In the genomic region with DNA sequence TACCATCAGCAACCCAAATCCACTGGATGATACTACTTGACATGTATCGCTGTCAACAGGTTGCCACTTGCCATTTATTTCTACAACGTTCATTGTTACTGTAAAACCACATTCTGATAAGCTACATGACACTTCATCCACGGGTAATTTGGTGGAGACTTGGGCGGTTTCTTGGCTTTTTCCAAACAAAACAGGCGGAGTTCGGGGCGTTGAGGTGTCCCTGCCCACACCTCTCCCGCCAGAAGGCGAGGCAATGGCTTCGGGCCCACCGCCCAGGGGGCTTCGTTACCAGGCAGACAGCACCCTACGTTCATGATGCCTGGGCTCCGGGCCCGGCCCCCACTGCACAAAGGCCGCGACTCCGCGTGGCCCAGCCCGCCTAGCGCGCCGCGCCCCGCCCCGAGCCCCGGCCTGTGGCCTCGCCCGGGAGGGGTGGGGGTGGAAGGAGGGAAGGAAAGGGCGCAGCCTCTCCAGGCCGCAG, we compare ENCODE assay signal across 8 mouse cellular contexts. TPM values are rescaled to one million over a fixed set of nuclear protein-coding genes. Genes with fewer than 3 reads are reported as not detected.
DNase-seq lines count a peak whose midpoint lies in the region; ATAC-seq and TF ChIP-seq lines count a peak whose summit lies in the region.

No protein-coding gene starts in this region.

- H3K4me3 ChIP-seq in heart, embryonic 14.5 days (ENCODE audit: control insufficient read depth in 1 of 2, insufficient read depth in 1 of 2, low read depth in 1 of 2, low read length in 2 of 2): peak overlapping the region; percentile 76 to 84
- peak overlapping the region; percentile 87 for H3K4me3 ChIP-seq in C2C12 (ENCODE audit: insufficient read depth, poor library complexity, severe bottlenecking)
- H3K4me3 ChIP-seq in limb, embryonic 14.5 days (replicated peaks; ENCODE audit: low read length): peak overlapping the region; percentile 77
- H3K4me3 ChIP-seq in midbrain, embryonic 12.5 days: peak overlapping the region; percentile 82

- H3K9ac ChIP-seq in heart, embryonic 14.5 days (ENCODE audit: low read length): peak overlapping the region; percentile 93
- peak overlapping the region; percentile 97 for H3K9ac ChIP-seq in limb, embryonic 14.5 days (ENCODE audit: low read depth, low read length, severe bottlenecking)
- peak overlapping the region; percentile 91 for H3K9ac ChIP-seq in midbrain, embryonic 12.5 days (replicated peaks)

- peaks cover 53% of the 10 kb centered on the region for H3K79me2 ChIP-seq in C2C12 (ENCODE audit: control insufficient read depth, insufficient read depth)

- no peaks in the 10 kb centered on the region for H3K27me3 ChIP-seq in heart, embryonic 14.5 days (ENCODE audit: control insufficient read depth, insufficient read depth, low read length)
- no peaks in the 10 kb centered on the region for H3K27me3 ChIP-seq in C2C12 (ENCODE audit: control insufficient read depth, insufficient read depth, insufficient read length)
- no peaks in the 10 kb centered on the region for H3K27me3 ChIP-seq in limb, embryonic 14.5 days (ENCODE audit: control insufficient read depth, insufficient read depth, low read length)
- H3K27me3 ChIP-seq in midbrain, embryonic 12.5 days: no peaks in the 10 kb centered on the region

- H3K36me3 ChIP-seq in heart, embryonic 14.5 days (ENCODE audit: control insufficient read depth, insufficient read depth, low read length): peaks cover 24% of the 10 kb centered on the region
- peaks cover 31% of the 10 kb centered on the region for H3K36me3 ChIP-seq in C2C12 (ENCODE audit: control insufficient read depth, insufficient read depth)
- peaks cover 25% of the 10 kb centered on the region for H3K36me3 ChIP-seq in limb, embryonic 14.5 days (ENCODE audit: control insufficient read depth, insufficient read depth, low read length)
- H3K36me3 ChIP-seq in midbrain, embryonic 12.5 days: peaks cover 20% of the 10 kb centered on the region

- WGBS in heart, embryonic 14.5 days: under 1% methylated on average over 29 of the region's 31 CpGs
- WGBS in limb, embryonic 14.5 days: under 1% methylated on average over 15 of the region's 31 CpGs
- under 1% methylated on average over 30 of the region's 31 CpGs for WGBS in midbrain, embryonic 12.5 days

- peak overlapping the region; percentile 76 to 85 for H3K27ac ChIP-seq in heart, embryonic 14.5 days (replicated peaks in 1 of 2; ENCODE audit: control insufficient read depth in 1 of 2, insufficient read depth in 1 of 2, low read depth in 2 of 2, low read length in 2 of 2)
- peak overlapping the region; percentile 87 for H3K27ac ChIP-seq in limb, embryonic 14.5 days (replicated peaks; ENCODE audit: low read depth, low read length)
- peak overlapping the region; percentile 82 for H3K27ac ChIP-seq in midbrain, embryonic 12.5 days (replicated peaks)

- peak overlapping the region; percentile 87 for H3ac ChIP-seq in C2C12 (ENCODE audit: control insufficient read depth, insufficient read length, low read depth)

- TF ChIP-seq CTCF in C2C12 (IDR thresholded peaks at IDR 0.05; ENCODE audit: control insufficient read depth, insufficient read depth, insufficient read length): no peak

- no peaks in the 10 kb centered on the region for H3K9me3 ChIP-seq in heart, embryonic 14.5 days (ENCODE audit: control insufficient read depth, low read length)
- H3K9me3 ChIP-seq in limb, embryonic 14.5 days (ENCODE audit: control insufficient read depth, low read length): no peaks in the 10 kb centered on the region
- H3K9me3 ChIP-seq in midbrain, embryonic 12.5 days: no peaks in the 10 kb centered on the region

- H3K79me3 ChIP-seq in C2C12 (ENCODE audit: low read depth): peaks cover 46% of the 10 kb centered on the region

- peaks cover 2 to 27% of the 10 kb centered on the region in 2 experiments; a peak in 3 of 4 replicates for H3K4me1 ChIP-seq in heart, embryonic 14.5 days (ENCODE audit: control insufficient read depth in 2 of 2, insufficient read depth in 2 of 2, low read length in 2 of 2)
- H3K4me1 ChIP-seq in limb, embryonic 14.5 days (ENCODE audit: control insufficient read depth, insufficient read depth, low read length): peaks cover 16% of the 10 kb centered on the region; the same call in 1 of the 2 replicates
- peaks cover 31% of the 10 kb centered on the region for H3K4me1 ChIP-seq in midbrain, embryonic 12.5 days

- TF ChIP-seq POLR2A in limb, embryonic 14.5 days (IDR thresholded peaks at IDR 0.05; ENCODE audit: borderline replicate concordance, extremely low read depth, insufficient read depth, insufficient read length): peak; percentile 8; the same call in 1 of the 2 replicates

- H3K4me2 ChIP-seq in heart, embryonic 14.5 days (ENCODE audit: low read length): peak overlapping the region; percentile 91
- peak overlapping the region; percentile 66 for H3K4me2 ChIP-seq in limb, embryonic 14.5 days (replicated peaks; ENCODE audit: low read depth, low read length, severe bottlenecking)
- peak overlapping the region; percentile 96 for H3K4me2 ChIP-seq in midbrain, embryonic 12.5 days (replicated peaks)

- no peak for DNase-seq in heart, postnatal 36 days
- DNase-seq in adrenal gland, postnatal 25 days: peak; percentile 85
- peak; percentile 80 for DNase-seq in gastrocnemius, postnatal 14 days
- peak; percentile 44 for DNase-seq in limb, embryonic 14.5 days (ENCODE audit: low spot score)
- no peak for DNase-seq in cerebellum, adult 9-11 months

- peak; percentile 86 for ATAC-seq in heart, embryonic 14.5 days (ENCODE audit: insufficient number of reproducible peaks, insufficient read depth, low FRiP score, low read depth)
- ATAC-seq in limb, embryonic 14.5 days (ENCODE audit: low FRiP score, low read depth): peak; percentile 83
- peak; percentile 81 for ATAC-seq in midbrain, embryonic 12.5 days (ENCODE audit: low FRiP score, low read depth)

- intact Hi-C loops in heart, postnatal 36 days (cut with DNase I): loop anchor here (2.0 kb wide), 1 partner anchor 40 kb away; a partner anchor contains a TSS
- intact Hi-C loops in gastrocnemius, postnatal 14 days (cut with DNase I; ENCODE audit: low total_unique reads): loop anchor here (5.0 kb wide), 1 partner anchor 36 kb away; no protein-coding TSS in a partner anchor

TF ChIP-seq in C2C12, 6 proteins besides CTCF, POLR2A, EP300 and RAD21 (continues in another document):
- TF ChIP-seq MAX (IDR thresholded peaks at IDR 0.05) (no peak), CEBPB (IDR thresholded peaks at IDR 0.05; ENCODE audit: low read depth) (no peak), FOSL1 (IDR thresholded peaks at IDR 0.05; ENCODE audit: insufficient read depth, low read length, poor library complexity, severe bottlenecking) (no peak), MYOD1 (IDR thresholded peaks at IDR 0.05; ENCODE audit: control insufficient read depth, insufficient read length, low read depth) (no peak), MYOG (IDR thresholded peaks at IDR 0.05; ENCODE audit: control insufficient read depth, extremely low read depth, insufficient read length) (no peak)

RNA-seq across cellular contexts. Expression of a gene that starts 0.4 kb away (rescaled TPM):
- 20.9 and 22.0 TPM in 2 replicates for polyA plus RNA-seq in heart, embryonic 14.5 days (2014; fragmentation: Nextera tagmentation; extraction: Ambion mirVana)
- total RNA-seq in heart, postnatal 36 days (2021): 10 to 100 TPM; 12.7 to 14.6 TPM
- polyA plus RNA-seq in C2C12 (2012; fragmentation: generic; extraction: Trizol): 22.0 TPM
- 37.2 and 39.0 TPM in 2 replicates for total RNA-seq in adrenal gland, postnatal 25 days (2021)
- total RNA-seq in gastrocnemius, postnatal 14 days (2021): 10 to 100 TPM; 13.9 to 16.3 TPM
- 79.7 and 82.6 TPM in 2 replicates for polyA plus RNA-seq in limb, embryonic 14.5 days (2012; rRNA removed)
- polyA plus RNA-seq in limb, embryonic 14.5 days (2014; fragmentation: Nextera tagmentation; extraction: Ambion mirVana): 35.0 and 39.1 TPM in 2 replicates
- polyA plus RNA-seq in midbrain, embryonic 12.5 days (2016; fragmentation: Nextera tagmentation; extraction: Ambion mirVana): 40.2 and 42.2 TPM in 2 replicates

RNA-seq across cellular contexts. Expression of a gene that starts 30.5 kb away (rescaled TPM):
- polyA plus RNA-seq in heart, embryonic 14.5 days (2014; fragmentation: Nextera tagmentation; extraction: Ambion mirVana): 0.88 and 3.6 TPM in 2 replicates
- not detected for total RNA-seq in heart, postnatal 36 days (2021)
- polyA plus RNA-seq in C2C12 (2012; fragmentation: generic; extraction: Trizol): 0.46 TPM
- total RNA-seq in adrenal gland, postnatal 25 days (2021): not detected in 2 replicates
- total RNA-seq in gastrocnemius, postnatal 14 days (2021): not detected
- polyA plus RNA-seq in limb, embryonic 14.5 days (2012; rRNA removed): 0.53 TPM in 1 of 2 replicates, not detected in the other
- 3.4 TPM in 1 of 2 replicates, not detected in the other for polyA plus RNA-seq in limb, embryonic 14.5 days (2014; fragmentation: Nextera tagmentation; extraction: Ambion mirVana)
- 1.9 and 3.3 TPM in 2 replicates for polyA plus RNA-seq in midbrain, embryonic 12.5 days (2016; fragmentation: Nextera tagmentation; extraction: Ambion mirVana)

RNA-seq across cellular contexts. Expression of a gene that starts 40.1 kb away (rescaled TPM):
- polyA plus RNA-seq in heart, embryonic 14.5 days (2014; fragmentation: Nextera tagmentation; extraction: Ambion mirVana): 354 and 357 TPM in 2 replicates
- total RNA-seq in heart, postnatal 36 days (2021): 10 to 100 TPM; 34.5 to 42.1 TPM
- polyA plus RNA-seq in C2C12 (2012; fragmentation: generic; extraction: Trizol): 422 TPM
- 139 and 168 TPM in 2 replicates for total RNA-seq in adrenal gland, postnatal 25 days (2021)
- total RNA-seq in gastrocnemius, postnatal 14 days (2021): 10 to 100 TPM; 28.7 to 42.6 TPM
- 164 and 276 TPM in 2 replicates for polyA plus RNA-seq in limb, embryonic 14.5 days (2012; rRNA removed)
- 524 and 542 TPM in 2 replicates for polyA plus RNA-seq in limb, embryonic 14.5 days (2014; fragmentation: Nextera tagmentation; extraction: Ambion mirVana)
- 869 and 888 TPM in 2 replicates for polyA plus RNA-seq in midbrain, embryonic 12.5 days (2016; fragmentation: Nextera tagmentation; extraction: Ambion mirVana)

RNA-seq across cellular contexts. Expression of a gene that starts 40.1 kb away (rescaled TPM):
- polyA plus RNA-seq in heart, embryonic 14.5 days (2014; fragmentation: Nextera tagmentation; extraction: Ambion mirVana): 39.8 and 48.4 TPM in 2 replicates
- 10 to 100 TPM; 16.1 to 19.8 TPM for total RNA-seq in heart, postnatal 36 days (2021)
- 79.2 TPM for polyA plus RNA-seq in C2C12 (2012; fragmentation: generic; extraction: Trizol)
- 60.1 and 63.9 TPM in 2 replicates for total RNA-seq in adrenal gland, postnatal 25 days (2021)
- total RNA-seq in gastrocnemius, postnatal 14 days (2021): 10 to 100 TPM; 12.1 to 12.7 TPM
- 108 and 117 TPM in 2 replicates for polyA plus RNA-seq in limb, embryonic 14.5 days (2012; rRNA removed)
- polyA plus RNA-seq in limb, embryonic 14.5 days (2014; fragmentation: Nextera tagmentation; extraction: Ambion mirVana): 83.6 and 87.2 TPM in 2 replicates
- polyA plus RNA-seq in midbrain, embryonic 12.5 days (2016; fragmentation: Nextera tagmentation; extraction: Ambion mirVana): 112 and 120 TPM in 2 replicates

RNA-seq across cellular contexts. Expression of a gene that starts 53.7 kb away (rescaled TPM):
- 16.4 and 22.5 TPM in 2 replicates for polyA plus RNA-seq in heart, embryonic 14.5 days (2014; fragmentation: Nextera tagmentation; extraction: Ambion mirVana)
- total RNA-seq in heart, postnatal 36 days (2021): 10 to 100 TPM; 19.7 to 21.5 TPM
- polyA plus RNA-seq in C2C12 (2012; fragmentation: generic; extraction: Trizol): 37.4 TPM
- 21.5 and 26.8 TPM in 2 replicates for total RNA-seq in adrenal gland, postnatal 25 days (2021)
- 10 to 100 TPM; 20.3 to 21.7 TPM for total RNA-seq in gastrocnemius, postnatal 14 days (2021)
- polyA plus RNA-seq in limb, embryonic 14.5 days (2012; rRNA removed): 68.2 and 103 TPM in 2 replicates
- 23.1 and 25.3 TPM in 2 replicates for polyA plus RNA-seq in limb, embryonic 14.5 days (2014; fragmentation: Nextera tagmentation; extraction: Ambion mirVana)
- polyA plus RNA-seq in midbrain, embryonic 12.5 days (2016; fragmentation: Nextera tagmentation; extraction: Ambion mirVana): 15.0 and 16.6 TPM in 2 replicates

Comparison
In these comparisons a context has a peak if more than half of its experiments do, and no peak if none do; other contexts are left out.
1. DNase-seq: peak in adrenal gland, postnatal 25 days (single experiment), gastrocnemius, postnatal 14 days (single experiment) and limb, embryonic 14.5 days (single experiment); none in heart, postnatal 36 days (0 of 2) and cerebellum, adult 9-11 months (single experiment).
2. Peak in every context shown above with its lines, with median percentiles within 50 percentile points of each other: ATAC-seq, H3K27ac ChIP-seq, H3K4me2 ChIP-seq, H3K4me3 ChIP-seq and H3K9ac ChIP-seq.